Mouse (Mus musculus): Measurements from ENCODE around the gene Trp53tg5.

Trp53tg5 gene

DNA sequence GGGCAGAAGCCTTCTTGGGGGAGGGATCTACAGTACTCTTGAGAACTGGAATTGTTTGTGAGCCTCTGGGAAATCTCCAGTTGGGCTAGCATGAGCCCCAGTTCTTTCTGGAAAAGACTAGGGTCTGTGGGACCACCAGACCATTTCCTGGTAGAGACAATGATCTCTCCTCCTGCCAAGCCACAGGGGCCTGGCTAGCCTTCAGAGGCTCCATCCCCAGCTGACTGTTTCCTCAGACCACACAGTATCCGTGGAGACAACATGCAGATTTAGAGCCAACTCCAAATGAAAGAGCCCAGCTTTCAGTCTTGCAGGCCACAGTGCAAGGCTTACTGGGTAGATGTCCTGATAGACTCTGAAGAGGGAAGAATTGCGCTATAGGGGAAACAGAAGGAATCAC is 20.6 kb upstream of the Trp53tg5 start:
- DNase-seq = no peak

DNA sequence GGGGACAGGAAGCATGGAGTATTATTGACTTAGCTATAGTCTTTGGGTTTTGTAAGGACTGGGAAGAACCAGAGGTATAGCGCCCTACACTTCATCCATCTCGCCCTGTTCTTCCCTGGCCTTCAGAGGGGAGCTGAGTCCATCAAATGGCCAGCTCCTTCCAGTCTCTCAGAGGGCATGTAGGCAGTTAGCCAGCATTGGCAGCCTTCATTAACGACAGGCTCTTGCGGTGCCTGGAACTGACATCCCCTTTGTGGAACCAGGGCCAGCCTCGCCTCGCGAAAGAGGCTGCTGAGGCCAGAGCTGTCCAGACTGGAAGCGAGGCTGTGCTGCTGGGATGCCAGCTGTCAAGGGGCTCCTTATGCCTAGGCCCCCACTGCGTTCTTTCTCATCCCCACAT is 14.3 kb upstream of the Trp53tg5 start:
- no peak for DNase-seq

DNA sequence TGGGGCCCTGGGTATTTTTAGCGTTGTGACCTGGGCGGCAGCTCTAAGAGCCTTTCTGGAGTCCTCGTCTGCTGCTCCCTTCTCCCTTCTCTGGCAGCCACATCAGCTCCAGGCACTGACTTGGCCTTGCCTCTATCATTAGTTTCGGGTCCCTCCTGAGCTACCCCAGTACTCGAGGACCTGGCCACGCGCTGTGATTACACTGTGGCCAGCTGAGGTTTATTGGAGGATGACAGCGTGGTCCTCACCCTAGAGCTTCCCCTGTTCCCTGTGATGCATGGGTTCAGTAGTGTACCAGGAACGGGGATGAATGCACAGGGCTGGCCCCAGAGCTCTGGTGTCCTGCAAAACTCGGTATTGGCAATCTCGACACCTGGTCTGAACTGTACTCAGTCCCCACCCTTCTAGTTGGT is 13.6 kb upstream of the Trp53tg5 start:
- no peak for DNase-seq

DNA sequence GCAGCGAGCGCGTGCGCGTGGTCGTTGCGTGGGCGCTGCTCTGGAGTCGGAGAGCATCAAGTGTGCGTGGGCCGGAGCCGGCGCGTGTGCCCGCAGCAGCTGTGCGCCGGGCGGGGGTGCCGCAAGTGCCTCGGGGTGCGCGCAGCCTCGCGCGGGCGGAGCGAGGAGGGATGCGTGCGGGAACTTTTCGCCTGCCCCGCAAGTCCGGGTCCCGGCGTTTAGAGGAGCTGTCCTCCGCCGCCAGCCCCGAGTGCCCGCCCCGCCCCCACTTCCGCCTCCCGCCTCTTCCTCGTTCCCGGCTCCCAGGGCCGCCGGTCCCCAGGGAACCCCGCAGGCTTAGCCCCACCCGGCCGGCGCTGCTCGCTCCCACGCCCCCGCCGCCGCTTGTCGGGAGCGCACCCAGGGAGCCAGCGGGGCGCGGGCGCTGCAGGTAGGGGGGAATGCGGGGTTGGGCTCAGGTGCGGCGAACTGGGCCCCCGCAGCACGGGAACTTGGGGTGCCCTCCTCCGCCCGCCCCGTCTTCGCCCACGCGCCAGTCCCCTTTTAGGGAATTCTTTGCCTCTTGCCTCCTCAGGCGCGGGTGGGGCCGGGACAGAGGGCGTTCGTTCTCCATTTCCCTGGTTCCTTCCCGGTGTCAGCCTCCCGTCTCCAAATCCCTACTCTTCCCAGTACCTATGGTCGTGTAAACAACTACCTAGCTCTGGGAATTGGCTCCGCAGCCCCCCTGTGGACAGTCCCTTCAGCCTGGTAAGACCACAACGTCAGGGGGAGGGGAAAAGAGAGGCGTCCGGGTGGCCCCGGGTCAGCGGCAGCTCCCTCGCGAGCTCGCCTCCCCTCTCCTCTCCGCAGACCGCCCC is 13.0 kb upstream of the Trp53tg5 start:
- peak; percentile 63 to 86 for DNase-seq

DNA sequence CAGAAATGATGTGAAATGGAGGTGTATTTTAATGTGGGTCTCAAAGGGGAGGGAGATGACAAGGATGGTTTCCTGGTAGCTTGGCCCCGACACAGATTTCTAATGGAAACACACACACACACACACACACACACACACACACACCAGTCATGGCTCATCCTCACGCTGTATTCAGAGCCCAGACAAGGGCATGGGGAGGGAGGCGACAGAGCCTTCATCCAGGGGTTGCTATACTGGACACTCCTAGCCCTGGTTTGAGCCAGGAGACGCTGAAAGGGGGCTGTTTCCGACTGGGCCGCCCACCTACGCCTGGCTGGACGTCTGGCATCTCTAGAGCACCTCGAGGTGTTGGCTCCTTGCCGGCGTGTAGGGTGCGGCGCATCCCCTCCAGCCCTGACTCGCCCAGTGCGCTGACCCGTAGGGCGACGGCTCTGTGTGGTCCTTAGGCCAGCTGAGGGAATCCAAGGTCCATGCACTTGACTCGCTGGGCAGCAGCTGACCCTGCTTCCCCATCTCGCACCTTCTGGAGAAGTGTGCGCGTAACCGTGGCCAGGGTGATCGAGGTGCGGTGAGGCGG is 12.2 kb upstream of the Trp53tg5 start, which contains the start of gene Dbndd2:
Gene Dbndd2 (plus strand): TSS at position 426 of the 577 bp plus-strand sequence.
- peak; percentile 81 to 86 for DNase-seq

DNA sequence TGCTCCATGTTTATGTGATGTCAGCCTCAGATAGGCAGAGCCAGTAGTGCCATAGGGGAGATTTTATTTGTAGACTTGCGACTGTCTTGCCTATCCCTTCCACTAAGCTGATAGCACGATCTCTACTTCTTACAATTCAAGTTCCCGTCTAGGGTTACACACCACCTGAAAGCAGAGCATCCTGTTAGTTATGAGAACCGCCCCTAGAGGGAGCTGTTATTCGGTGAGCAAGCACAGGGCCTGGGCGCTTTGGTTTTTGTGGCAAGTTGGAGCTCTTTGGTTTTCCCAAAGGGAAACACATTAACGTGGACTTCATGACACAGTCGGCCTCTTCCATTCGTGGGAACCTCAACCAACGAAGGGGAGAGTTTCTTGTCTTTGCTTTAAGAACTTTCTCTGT is 3.3 kb downstream of the Trp53tg5 start:
- DNase-seq = peak; percentile 80 to 87

DNA sequence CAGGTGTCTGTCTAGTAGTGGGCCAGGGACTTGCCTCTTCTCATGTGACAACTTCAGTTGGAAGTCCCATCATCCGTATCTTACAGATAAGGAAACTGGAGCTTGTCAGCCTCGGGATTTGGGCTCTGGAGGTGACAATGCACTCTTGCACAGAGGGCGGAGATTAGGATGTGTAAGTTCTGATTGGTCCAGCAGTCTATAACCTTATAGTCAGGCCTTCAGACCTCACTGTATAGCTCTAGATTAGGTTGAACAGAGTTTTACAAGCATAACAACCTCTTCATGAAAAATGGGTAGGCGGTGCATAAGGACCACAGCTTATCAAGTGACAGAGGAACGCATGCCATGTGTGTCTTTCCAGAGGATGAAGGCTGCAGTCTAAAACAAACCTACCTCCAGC is 6.7 kb downstream of the Trp53tg5 start:
- DNase-seq = no peak

DNA sequence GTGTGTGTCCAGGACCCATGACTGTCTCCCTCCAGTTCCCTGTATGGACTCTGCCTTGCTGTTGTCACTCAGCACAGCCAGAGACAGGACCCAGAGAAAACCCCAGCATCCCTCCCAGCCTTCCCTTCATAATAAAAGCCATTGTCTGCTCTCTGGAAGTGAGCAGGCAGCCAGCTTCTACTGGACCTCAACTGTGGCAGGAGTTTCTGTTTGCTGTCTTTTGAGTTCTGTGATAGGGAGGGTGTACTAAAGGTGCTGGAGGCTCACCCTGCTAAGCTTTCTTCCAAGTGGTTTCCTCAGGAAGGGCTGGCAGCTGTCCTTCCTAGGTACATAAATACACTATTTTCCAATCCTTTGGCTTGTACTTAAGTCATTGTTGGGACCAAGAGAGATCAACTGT is 8.4 kb downstream of the Trp53tg5 start:
- no peak for DNase-seq

DNA sequence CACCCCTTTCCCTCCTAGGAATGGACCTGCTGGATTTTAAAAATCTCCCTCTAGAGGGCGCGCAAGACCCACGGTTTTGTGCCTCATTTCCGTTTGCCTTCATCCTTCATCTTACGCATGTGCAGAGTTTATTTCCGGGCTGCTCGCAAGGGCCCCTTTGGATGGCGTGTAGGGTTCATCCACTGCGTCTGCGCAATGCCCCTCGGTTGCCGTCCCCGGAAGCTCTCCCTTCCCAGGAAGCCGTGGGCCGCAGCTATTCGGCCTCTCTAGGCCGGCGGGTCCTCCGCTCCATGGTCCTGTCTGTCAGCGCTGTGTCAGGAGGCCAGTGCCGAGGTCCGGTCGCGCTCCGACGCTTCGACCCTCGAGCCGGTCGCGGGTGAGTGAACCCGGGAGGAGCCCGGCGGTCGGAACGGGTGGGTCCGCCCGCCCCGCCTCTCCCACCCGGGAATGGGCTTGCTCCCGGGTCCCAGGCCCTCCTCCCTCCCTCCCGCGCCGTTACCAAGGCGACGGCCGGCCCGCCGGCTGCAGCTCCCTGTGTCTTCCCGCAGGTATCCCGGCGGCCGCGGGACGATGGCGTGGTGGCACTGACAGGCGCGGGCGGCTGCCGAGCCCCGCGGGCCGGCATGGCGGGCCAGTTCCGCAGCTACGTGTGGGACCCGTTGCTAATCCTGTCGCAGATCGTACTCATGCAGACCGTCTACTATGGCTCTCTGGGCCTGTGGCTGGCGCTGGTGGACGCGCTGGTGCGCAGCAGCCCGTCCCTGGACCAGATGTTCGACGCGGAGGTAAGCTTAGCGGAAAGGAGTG is 12.6 kb downstream of the Trp53tg5 start, which contains the start of gene Gm20458:
Gene Gm20458 (plus strand): TSS at position 223 of the 807 bp plus-strand sequence.
- DNase-seq = peak; percentile 96 to 98

DNA sequence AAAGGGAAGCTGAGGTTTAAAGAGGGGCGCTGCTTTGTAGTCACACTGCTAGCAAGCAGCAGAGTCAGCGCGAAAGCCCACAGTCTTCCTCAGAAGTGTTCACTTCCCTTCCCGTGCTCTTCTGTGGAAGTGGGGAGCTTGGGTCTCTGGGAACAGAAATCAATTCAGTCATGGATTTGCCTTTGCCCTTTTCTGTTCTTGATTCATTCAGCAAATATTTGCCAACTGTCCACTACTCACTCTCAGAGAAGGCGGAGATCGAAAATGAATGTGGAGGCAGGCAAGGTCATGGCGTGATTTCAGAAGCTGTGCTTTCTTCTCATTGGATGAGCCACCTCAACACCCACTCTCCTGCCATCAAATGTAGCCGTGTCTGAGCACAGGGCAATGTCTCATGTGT is 15.0 kb downstream of the Trp53tg5 start:
- DNase-seq = peak; percentile 30 to 56

DNA sequence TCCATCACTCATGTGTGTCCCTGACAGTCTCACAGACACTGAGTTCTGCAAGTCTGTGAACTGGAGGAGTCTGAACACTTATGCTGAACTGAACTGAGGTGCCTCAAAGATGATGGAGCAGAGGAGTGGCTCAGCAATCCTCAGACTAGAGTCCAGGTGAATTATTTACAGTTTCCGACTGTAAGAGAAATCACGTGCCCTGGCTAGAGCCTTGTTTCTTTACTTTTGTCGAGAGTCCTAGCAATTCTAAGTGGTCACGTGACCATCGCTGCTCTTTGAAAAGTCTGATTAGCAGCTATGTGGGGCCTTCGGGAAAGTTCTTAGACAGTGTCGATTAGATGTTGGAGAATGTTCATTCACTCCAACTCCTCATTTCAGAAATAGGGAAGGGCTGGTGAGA is 15.6 kb downstream of the Trp53tg5 start:
- peak; percentile 73 to 90 for DNase-seq

DNA sequence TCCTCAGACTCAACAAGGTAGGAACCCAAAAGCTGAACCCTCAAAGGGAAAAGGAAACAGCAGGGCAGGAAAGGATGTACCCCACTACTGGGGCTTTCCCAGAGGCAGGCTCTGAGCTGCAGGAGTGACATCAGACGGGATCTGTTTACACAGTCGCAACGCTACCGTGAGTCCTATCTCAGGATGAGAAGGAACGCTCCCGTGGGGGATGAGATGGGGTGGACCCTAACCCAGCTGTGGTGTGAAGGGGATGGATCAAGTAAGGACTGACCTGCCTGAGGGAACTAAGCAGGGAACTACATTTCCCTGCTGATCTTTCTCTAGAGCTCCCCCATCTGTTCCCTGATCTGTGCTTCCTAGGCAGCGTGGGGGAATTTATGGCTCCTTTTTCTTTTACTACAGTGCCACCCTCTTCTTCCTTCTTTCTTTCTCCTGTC is 16.6 kb downstream of the Trp53tg5 start, which contains the start of gene Sys1:
Gene Sys1 (plus strand): TSS at position 101 of the 437 bp plus-strand sequence.
- DNase-seq = peak; percentile 42 to 68

DNA sequence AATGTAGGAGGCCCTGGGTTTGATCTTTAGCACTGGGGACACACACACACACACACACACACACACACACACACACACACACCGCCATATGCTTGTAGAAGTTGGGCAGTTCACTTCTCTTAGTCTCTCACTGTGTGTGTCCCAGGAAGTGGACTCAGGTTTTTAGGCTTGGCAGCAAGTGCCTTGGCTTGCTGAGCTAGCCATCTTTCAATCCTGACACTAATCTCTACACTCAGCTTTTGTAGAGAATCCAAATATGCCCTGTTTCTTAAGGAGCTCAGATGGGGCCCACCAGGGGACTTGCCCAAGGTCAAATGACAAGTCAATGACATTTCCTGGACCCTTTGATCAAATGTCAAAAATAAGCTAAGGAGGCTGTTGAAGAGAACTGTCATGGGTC is 17.1 kb downstream of the Trp53tg5 start:
- no peak for DNase-seq

DNA sequence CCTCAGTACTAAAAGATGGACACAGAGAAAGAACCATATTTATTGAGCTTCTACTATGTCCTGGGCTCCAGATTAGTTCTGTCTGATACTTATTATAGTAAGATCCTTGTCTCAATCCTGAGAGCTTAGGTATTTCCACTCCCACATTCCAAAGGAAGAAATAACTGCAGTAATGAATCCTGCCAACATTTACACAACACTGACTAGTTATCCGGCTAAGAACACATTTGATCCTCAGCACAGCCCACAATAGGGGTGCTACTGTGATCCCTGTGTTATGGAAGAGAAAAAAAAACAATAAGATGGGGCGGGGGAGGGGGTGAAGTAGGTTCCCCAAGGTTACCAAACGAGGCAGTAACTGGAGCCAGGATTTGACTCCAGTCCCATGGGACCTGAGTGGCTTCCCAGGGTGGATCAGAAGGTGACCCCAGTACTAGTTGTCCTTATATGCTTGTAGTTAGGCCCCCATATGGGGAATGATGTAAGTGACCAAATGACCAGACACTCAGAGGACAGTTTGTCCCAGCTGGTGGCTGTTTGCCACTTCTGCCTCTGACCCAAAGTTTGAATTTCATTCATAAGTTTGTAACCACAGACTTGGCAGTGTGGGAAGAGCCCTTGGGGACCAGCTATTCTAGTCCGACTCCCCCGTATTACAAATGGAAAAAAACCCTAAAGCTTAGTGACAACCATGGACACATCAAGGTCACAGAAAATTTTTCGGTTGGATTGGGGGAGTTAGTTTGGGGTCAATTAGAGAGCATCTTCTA is 17.9 kb downstream of the Trp53tg5 start:
- peak; percentile 45 to 62 for DNase-seq

DNA sequence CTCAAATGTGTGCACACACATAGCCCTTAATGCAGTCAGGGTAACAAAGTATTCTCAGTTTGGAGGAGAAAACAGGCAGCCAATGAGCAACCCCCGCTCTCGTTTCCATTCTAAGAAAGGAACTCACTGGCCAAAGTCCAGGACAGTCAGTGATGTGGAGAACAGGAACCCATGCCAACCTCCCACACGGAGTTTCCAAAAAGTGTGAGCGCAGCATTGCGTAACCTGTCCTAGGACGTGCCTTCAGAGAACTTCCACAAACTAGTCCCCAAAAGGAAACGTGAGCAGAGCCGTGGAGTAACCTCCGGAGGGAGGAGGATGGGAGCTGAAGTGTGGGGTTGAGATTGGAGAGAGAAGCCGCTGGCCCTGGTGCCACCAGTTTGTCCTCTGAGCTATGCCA is 18.7 kb downstream of the Trp53tg5 start:
- DNase-seq = peak; percentile 91 to 97

DNA sequence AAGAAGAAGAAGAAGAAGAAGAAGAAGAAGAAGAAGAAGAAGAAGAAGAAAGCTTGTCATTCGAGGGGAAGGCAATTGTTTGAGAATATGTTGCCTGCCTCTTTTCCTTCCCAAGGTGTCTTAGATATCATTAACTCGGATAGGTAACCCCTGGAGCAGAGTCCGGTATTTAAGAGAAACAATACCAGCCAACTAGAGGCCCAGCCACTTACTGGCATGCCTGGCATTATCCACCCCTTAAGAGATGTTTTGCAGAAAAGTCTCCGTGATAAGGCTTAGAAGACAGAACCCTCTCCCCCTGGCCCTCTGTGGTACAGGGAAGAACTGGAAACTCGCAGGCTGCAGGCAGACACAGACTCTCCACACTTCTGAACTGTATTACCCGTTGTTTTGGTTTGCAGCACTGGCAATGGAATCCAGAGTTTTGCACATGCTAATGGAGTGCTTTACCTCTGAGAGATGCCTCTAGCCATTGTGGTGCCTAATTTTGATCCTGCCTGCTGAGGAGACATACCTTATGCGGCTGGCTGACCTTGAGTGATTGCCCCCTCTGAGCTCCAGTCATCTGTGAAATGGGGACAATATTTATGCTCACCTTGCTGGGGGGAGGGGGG is 19.5 kb downstream of the Trp53tg5 start:
- DNase-seq = peak; percentile 55 to 56

DNA sequence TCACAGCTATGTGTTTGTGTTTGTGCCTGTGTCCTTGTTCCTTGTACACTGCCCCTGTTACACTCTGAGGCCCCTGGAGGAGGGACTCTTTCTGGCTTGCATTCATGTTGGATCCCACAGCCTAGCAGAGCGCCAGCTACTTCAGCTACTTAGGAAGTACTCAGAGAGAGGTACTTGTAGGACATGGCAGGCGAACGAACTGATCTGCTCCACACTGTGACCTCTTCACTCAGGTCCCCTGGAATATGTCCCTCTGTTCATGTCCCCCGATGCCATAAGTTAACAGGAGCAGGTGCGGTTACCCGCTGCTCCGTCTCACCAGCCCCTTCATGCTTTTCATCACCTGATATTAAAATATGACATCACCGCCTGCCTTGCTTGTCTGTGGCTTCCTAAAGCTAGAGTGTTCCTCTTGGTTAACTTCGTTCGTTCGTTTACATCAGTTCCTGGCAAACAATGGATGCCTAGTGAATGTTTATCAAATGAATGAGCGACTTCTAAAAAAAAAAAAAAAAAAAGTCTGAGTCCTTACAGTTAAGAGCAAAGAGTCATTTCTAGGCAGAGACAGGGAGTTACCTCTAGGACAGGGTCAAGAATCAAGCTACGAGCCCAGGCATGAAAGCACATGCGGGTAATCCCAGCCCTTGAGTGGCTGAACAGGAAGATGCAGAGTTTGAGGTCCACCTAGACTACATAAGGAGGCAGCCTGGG is 20.3 kb downstream of the Trp53tg5 start:
- peak in 1 of 2 experiments; percentile 57 for DNase-seq

DNA sequence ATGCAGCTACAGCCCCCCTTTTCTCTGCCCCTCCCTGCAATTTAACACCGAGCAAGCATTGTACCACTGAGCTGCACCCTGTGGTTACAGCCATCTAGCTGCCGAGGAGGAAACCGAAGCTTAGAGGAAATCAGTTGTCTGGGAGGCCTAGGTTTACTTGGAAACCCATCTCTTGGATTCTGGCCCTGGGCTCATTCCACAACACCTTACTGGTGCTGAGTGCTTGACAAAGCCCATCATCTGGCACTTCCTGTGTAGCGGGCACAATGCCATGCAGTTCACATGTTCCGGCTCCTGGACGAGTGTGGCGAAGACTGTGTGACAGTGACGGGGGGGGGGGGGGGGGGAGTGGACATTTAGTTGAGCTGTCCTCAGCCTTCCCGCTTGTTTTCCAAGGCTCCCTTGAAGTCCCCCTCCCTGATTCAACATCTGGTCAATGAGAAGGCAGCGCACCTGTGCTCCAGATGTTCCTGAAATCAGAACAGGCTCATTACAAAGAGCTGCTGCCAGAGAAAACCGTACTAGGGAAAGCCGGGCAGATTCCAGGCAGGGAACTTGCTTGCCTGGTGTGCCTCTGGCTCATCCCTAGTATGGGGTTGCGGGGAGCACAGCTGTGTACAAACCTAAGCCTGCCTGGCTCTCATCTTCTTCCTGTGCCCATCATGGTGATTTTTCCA is 21.4 kb downstream of the Trp53tg5 start:
- DNase-seq = peak in 1 of 2 experiments; percentile 55

DNA sequence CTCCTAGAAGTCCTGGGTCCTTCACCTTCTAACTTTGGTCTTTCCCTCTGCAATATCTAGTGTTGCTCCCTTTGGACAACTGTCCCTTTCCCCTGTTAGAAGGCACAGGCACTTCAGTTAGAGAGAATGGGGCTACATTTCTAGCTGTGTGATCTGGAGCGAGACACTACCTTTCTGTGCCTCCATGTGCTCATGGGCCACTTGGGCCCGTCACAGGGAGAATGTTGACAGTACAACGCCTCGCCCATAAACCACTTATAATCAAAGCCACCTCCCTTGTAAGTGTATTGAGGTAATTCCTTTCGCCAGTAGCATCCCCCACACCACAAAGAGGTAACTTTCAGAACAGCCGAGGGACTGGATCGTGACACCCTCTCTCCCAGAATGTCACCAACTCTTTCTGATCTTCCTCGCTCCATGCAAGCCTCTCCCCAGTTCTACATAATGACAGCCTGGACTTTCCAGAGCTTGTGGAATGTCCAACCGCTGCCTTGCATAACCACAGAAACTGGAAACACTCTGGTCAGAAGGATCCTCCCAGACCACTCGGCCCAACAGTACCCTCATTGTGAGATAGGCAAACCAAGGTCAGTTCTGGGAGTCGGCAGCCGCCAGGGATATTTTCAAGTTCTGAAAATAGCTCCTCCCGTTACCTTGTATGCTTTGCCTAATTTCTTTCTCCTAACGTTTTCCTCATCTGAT is 24.0 kb downstream of the Trp53tg5 start:
- no peak for DNase-seq

DNA sequence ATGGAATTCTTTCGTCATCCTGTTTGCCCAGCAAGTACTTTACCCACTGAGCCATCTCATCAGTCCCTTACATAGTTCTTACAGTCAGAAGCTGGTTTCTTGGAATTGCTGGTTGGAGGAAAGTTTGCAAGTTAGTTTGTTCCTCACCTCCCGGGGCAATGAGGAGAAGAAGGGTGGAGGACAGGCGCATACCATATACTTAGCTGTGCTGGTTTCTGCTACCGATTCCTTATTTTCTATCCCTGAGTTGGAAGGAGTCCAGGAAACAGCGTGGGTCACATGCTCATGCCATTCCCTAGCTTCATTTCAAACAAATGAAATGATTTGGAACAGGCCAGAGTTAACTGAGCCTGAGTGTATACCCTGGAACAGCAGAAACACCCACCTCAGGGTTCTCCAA is 24.6 kb downstream of the Trp53tg5 start:
- no peak for DNase-seq

Measured in kidney, postnatal 36 days (tissue).